Mouse (Mus musculus) hindbrain, embryonic 13.5 days (tissue): ENCODE results near the gene Slco3a1. TPM values are rescaled to one million over a fixed set of nuclear protein-coding genes. Genes with fewer than 3 reads are reported as not detected.

ENCODE experiments used
- ATAC-seq: fragments of 200-750 bp; cut with Nextera tagmentation; 2 replicates; pipeline ENCODE4 v1.8.0; 2017; ENCODE audit warnings: moderate TSS enrichment; ENCODE audit not compliant: low FRiP score
- H3K27ac ChIP-seq: fragments of 300-500 bp; sonication (generic); 2 replicates; pipeline ENCODE4 v1.5.1; 2015; ENCODE audit warnings: inconsistent platforms, mild to moderate bottlenecking, moderate library complexity
- H3K27me3 ChIP-seq: fragments of 300-500 bp; sonication (generic); 2 replicates; pipeline ENCODE4 v1.6.1; 2015; ENCODE audit warnings: mild to moderate bottlenecking, inconsistent platforms
- H3K36me3 ChIP-seq: fragments of 300-500 bp; sonication (generic); 2 replicates; pipeline ENCODE4 v1.6.1; 2015; ENCODE audit warnings: mild to moderate bottlenecking, inconsistent platforms
- H3K4me1 ChIP-seq: fragments of 300-500 bp; sonication (generic); replicated peaks from 2 replicates; pipeline ENCODE4 v1.6.1; 2015; ENCODE audit warnings: inconsistent platforms
- H3K4me2 ChIP-seq: fragments of 300-500 bp; sonication (generic); 2 replicates; pipeline ENCODE4 v1.6.1; 2015; ENCODE audit warnings: inconsistent platforms, mild to moderate bottlenecking, moderate library complexity
- H3K4me3 ChIP-seq: fragments of 300-500 bp; sonication (generic); 2 replicates; pipeline ENCODE4 v1.5.1; 2015; ENCODE audit warnings: mild to moderate bottlenecking, inconsistent platforms
- H3K9ac ChIP-seq: fragments of 300-500 bp; sonication (generic); 2 replicates; pipeline ENCODE4 v1.6.1; 2015; ENCODE audit warnings: mild to moderate bottlenecking, inconsistent platforms
- H3K9me3 ChIP-seq: fragments of 300-500 bp; sonication (generic); 2 replicates; pipeline ENCODE4 v1.6.1; 2016; ENCODE audit warnings: inconsistent platforms
- WGBS: fragments of 180-500 bp; shearing (Covaris S2); methylation state at CpG from one replicate; pipeline ENCODE4 v1.1.7; 2015; 5-methylcytosine and 5-hydroxymethylcytosine counted together
- polyA plus RNA-seq: library from polyadenylated mRNA; unstranded; fragments of >200 nt; fragmentation: Nextera tagmentation; extraction: Ambion mirVana; gene quantifications from 2 replicates; pipeline ENCODE4 v1.2.1, GENCODE M21; 2015

The Slco3a1 gene
- polyA plus RNA-seq, 1 experiment from 2014 or later, result 18.4 TPM

GRCm38 (mm10) chr7:74386257-74386656 lies 168.3 kb downstream of the Slco3a1 start:
- Histone ChIP-seq H3K4me3 (no peak overlapping the region), H3K36me3 (no peaks in the 10 kb centered on the region), H3K27me3 (no peaks in the 10 kb centered on the region), H3K9ac (no peak overlapping the region), H3K4me1 (peaks cover 8% of the 10 kb centered on the region), H3K27ac (no peak overlapping the region), H3K4me2 (no peak overlapping the region), H3K9me3 (no peaks in the 10 kb centered on the region)
- 68% methylated on average over 5 of the region's 5 CpGs for WGBS
- ATAC-seq, result no peak

- Histone ChIP-seq H3K9ac (no peak overlapping the region), H3K27ac (no peak overlapping the region), H3K9me3 (no peaks in the 10 kb centered on the region), H3K4me3 (no peak overlapping the region), H3K36me3 (no peaks in the 10 kb centered on the region), H3K4me2 (no peak overlapping the region), H3K4me1 (peaks cover 8% of the 10 kb centered on the region), H3K27me3 (no peaks in the 10 kb centered on the region)
- 85% methylated on average over 3 of the region's 3 CpGs for WGBS
- no peak for ATAC-seq
These were observed 171.4 kb downstream of the Slco3a1 start for GRCm38 (mm10) chr7:74383040-74383666.

GRCm38 (mm10) chr7:74382286-74382685 lies 172.3 kb downstream of the Slco3a1 start:
- no peaks in the 10 kb centered on the region for H3K9me3 ChIP-seq
- no peak overlapping the region for H3K4me3 ChIP-seq
- no peak overlapping the region for H3K4me2 ChIP-seq
- no peak overlapping the region for H3K9ac ChIP-seq
- 75% methylated on average over 3 of the region's 3 CpGs for WGBS
- no peaks in the 10 kb centered on the region for H3K27me3 ChIP-seq
- ATAC-seq, result no peak
- H3K36me3 ChIP-seq, result no peaks in the 10 kb centered on the region
- peaks cover 8% of the 10 kb centered on the region for H3K4me1 ChIP-seq
- no peak overlapping the region for H3K27ac ChIP-seq

GRCm38 (mm10) chr7:74381881-74382281 lies 172.7 kb downstream of the Slco3a1 start:
- Histone ChIP-seq H3K9ac (no peak overlapping the region), H3K4me2 (no peak overlapping the region), H3K4me1 (peaks cover 10% of the 10 kb centered on the region), H3K27ac (no peak overlapping the region), H3K36me3 (no peaks in the 10 kb centered on the region), H3K4me3 (no peak overlapping the region), H3K9me3 (no peaks in the 10 kb centered on the region), H3K27me3 (no peaks in the 10 kb centered on the region)
- WGBS, result 82% methylated on average over 2 of the region's 2 CpGs
- no peak for ATAC-seq

- no peak for ATAC-seq
- Histone ChIP-seq H3K36me3 (no peaks in the 10 kb centered on the region), H3K4me3 (no peak overlapping the region), H3K27me3 (no peaks in the 10 kb centered on the region), H3K4me1 (peaks cover 8% of the 10 kb centered on the region; the same call in 1 of the 2 replicates), H3K27ac (no peak overlapping the region), H3K4me2 (no peak overlapping the region), H3K9ac (no peak overlapping the region), H3K9me3 (no peaks in the 10 kb centered on the region)
- WGBS, result 88% methylated on average over 2 of the region's 2 CpGs
These were observed 173.5 kb downstream of the Slco3a1 start for GRCm38 (mm10) chr7:74381051-74381450.

DNA sequence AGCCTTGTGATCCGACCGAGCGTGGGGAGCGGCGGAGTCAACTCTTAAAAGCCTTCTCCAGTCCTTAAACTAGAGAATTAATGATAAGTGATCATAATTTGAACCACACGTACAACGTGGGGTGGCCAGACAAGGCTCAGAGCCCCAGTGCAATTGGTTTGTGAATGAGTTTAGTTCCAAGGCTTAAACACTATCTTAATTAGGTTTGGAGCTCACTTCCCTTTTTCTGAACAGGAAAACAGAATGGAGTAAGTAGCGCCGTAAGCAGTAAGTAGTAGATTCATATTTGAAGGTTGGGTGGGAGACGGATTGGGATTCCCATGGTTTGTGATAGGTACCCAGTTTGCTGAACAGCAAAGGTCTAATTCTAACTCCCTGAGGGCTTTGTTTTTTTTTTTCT lies 176.7 kb downstream of the Slco3a1 start:
- Histone ChIP-seq H3K27me3 (no peaks in the 10 kb centered on the region), H3K27ac (no peak overlapping the region), H3K4me3 (no peak overlapping the region), H3K9me3 (no peaks in the 10 kb centered on the region), H3K9ac (no peak overlapping the region), H3K4me2 (no peak overlapping the region), H3K36me3 (no peaks in the 10 kb centered on the region), H3K4me1 (peaks cover 5% of the 10 kb centered on the region; the same call in 1 of the 2 replicates)
- 78% methylated on average over 10 of the region's 10 CpGs for WGBS
- ATAC-seq, result no peak

DNA sequence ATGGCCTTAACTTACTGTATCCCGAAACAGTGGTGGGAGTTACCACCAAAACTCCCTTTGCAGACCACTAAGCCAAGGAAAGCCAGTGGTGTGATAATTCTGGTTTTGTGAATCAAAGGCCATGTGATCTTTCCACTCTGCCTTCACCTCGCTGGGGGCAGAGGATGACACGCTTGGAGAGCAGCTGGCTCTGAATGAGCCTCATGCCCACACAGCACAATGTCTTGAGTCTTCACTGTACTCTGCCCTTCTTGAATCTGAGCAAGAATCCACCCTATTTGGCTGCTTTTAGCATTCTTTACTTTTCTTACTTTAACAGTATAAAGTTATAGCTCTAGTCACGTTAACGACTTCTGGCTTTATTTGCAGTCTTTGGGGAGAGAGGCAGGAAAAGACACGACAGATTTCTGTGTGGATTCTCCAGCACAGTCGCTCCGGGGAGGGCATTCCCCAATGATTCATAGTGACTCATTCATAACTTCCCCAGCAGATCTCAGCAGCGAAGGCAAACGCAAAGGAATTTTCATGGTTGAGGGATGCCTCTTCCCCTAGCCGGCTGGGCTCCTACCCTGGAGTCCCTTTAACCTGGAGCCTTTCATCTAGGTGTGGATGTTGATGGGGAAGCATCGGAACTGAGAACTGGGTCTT lies 178.1 kb downstream of the Slco3a1 start:
- ATAC-seq, result no peak
- Histone ChIP-seq H3K4me1 (peaks cover 10% of the 10 kb centered on the region), H3K27me3 (no peaks in the 10 kb centered on the region)

DNA sequence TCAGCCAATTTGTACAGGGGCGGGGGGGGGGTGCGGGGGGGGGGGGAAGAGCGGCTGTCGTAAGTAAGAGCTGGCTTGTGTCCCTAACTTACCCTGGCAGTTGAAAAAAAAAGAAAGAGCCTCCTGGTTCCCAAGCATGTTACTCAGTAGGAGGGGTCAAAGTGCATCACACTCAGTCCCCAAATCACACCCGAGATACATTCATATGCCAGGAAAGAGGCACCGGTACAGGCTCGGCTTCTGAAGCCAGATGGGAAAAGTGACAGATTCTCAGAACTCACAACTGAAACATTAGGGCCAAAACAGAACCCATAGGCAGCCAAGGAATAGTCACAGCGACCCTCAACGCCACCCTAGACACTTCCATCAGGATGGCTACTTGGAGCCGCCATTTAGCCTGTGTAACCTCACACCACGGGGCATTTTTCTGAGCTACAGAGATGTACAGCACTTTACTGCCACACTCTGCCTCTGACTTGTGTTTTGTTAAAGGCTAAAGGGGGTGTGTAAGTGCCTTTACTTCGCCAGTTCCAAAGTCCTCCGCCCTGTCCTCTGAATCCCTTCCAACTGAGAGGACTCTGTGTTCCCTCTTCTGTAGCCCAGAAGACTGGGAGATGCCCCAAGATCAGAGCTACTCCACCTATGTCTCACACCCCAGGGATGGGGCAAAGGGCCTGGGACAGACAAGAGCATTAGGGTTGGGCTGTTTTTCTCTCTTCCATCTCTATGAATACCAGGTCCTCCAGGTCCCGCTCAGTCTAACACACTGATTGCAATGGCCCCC lies 179.2 kb downstream of the Slco3a1 start:
- no peak for ATAC-seq
- WGBS, result 86% methylated on average over 10 of the region's 14 CpGs
- no peak overlapping the region for H3K4me2 ChIP-seq
- no peak overlapping the region for H3K9ac ChIP-seq
- no peaks in the 10 kb centered on the region for H3K27me3 ChIP-seq
- H3K9me3 ChIP-seq, result no peaks in the 10 kb centered on the region
- no peak overlapping the region for H3K4me3 ChIP-seq
- H3K4me1 ChIP-seq, result peaks cover 10% of the 10 kb centered on the region
- no peaks in the 10 kb centered on the region for H3K36me3 ChIP-seq
- no peak overlapping the region for H3K27ac ChIP-seq

More for the DNA sequence above, 178.1 kb downstream of the Slco3a1 start:
- no peaks in the 10 kb centered on the region for H3K36me3 ChIP-seq
- no peaks in the 10 kb centered on the region for H3K9me3 ChIP-seq
- H3K4me3 ChIP-seq, result no peak overlapping the region
- H3K27ac ChIP-seq, result no peak overlapping the region
- H3K9ac ChIP-seq, result no peak overlapping the region
- no peak overlapping the region for H3K4me2 ChIP-seq
- WGBS, result 73% methylated on average over 12 of the region's 12 CpGs

DNA sequence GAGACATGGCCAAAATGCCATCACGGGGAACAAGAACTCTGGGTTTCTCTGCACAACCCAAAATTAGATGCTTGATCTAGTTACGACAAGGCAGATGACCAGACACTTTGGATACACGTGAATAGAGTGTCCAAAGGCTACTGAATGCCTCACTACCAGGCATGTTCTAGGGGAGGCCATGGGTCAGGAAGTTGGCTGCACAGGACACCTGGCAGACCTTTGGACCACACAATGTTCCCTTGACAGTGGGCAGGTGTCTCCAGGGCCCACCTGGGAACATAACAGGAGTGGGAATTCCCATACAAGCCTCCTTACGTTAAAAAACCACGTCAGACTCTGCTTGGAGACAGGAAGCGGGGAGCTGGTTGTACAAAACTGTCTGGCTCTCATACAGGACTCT lies 181.5 kb downstream of the Slco3a1 start:
- no peak overlapping the region for H3K4me2 ChIP-seq

DNA sequence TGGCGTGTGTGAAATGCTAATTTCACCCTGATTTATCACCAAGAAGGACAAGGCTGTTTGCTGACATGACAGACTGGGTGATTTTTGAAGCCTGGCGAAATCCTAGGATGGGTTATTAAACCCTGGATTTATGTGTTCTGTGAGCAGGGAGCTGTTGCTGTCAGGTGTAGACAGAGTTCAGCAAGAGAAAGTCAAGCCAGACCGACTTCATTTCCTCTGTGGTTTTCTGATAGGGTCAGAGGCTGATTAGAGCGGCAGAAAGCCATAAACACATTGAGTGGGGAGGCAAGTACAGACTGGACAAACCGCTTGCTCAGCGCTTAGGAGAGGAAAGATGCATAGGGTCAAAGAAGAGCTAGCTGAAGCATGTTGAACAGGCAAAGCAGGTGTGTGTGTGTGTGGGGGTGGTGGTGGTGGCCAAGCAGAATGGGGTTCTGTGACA lies 182.4 kb downstream of the Slco3a1 start:
- H3K9me3 ChIP-seq, result no peaks in the 10 kb centered on the region
- H3K36me3 ChIP-seq, result no peaks in the 10 kb centered on the region
- H3K4me2 ChIP-seq, result no peak overlapping the region
- H3K27ac ChIP-seq, result no peak overlapping the region
- peaks cover 21% of the 10 kb centered on the region for H3K4me1 ChIP-seq
- H3K4me3 ChIP-seq, result no peak overlapping the region
- 0 out of 2 replicates have a peak, but pooled peaks cover 2% of the 10 kb centered on the region for H3K27me3 ChIP-seq
- H3K9ac ChIP-seq, result no peak overlapping the region
- WGBS, result 66% methylated on average over 6 of the region's 6 CpGs
- no peak for ATAC-seq

More for the DNA sequence above, 181.5 kb downstream of the Slco3a1 start:
- Histone ChIP-seq H3K9ac (no peak overlapping the region), H3K9me3 (no peaks in the 10 kb centered on the region), H3K27me3 (0 out of 2 replicates have a peak, but pooled peaks cover 2% of the 10 kb centered on the region), H3K4me3 (no peak overlapping the region), H3K27ac (no peak overlapping the region), H3K36me3 (no peaks in the 10 kb centered on the region), H3K4me1 (peaks cover 12% of the 10 kb centered on the region)
- 91% methylated on average over 6 of the region's 6 CpGs for WGBS
- no peak for ATAC-seq

GRCm38 (mm10) chr7:74371656-74372055 lies 182.9 kb downstream of the Slco3a1 start:
- Histone ChIP-seq H3K9ac (no peak overlapping the region; the same call in 1 of the 2 replicates), H3K36me3 (no peaks in the 10 kb centered on the region), H3K27me3 (0 out of 2 replicates have a peak, but pooled peaks cover 2% of the 10 kb centered on the region), H3K4me1 (peaks cover 21% of the 10 kb centered on the region), H3K4me2 (no peak overlapping the region), H3K27ac (no peak overlapping the region), H3K9me3 (no peaks in the 10 kb centered on the region), H3K4me3 (no peak overlapping the region)
- WGBS, result 49% methylated on average over 2 of the region's 2 CpGs
- 0 out of 2 replicates have a peak, but pooled peaks have one; percentile 22 for ATAC-seq

GRCm38 (mm10) chr7:74371208-74371607 lies 183.4 kb downstream of the Slco3a1 start:
- no peak overlapping the region for H3K27ac ChIP-seq
- no peaks in the 10 kb centered on the region for H3K36me3 ChIP-seq
- ATAC-seq, result peak; percentile 61; the same call in 1 of the 2 replicates
- no peak overlapping the region for H3K4me2 ChIP-seq
- no peak overlapping the region for H3K9ac ChIP-seq
- WGBS, result 23% methylated on average over 2 of the region's 2 CpGs
- 0 out of 2 replicates have a peak, but pooled peaks cover 2% of the 10 kb centered on the region for H3K27me3 ChIP-seq
- no peak overlapping the region for H3K4me3 ChIP-seq
- no peaks in the 10 kb centered on the region for H3K9me3 ChIP-seq
- peaks cover 20% of the 10 kb centered on the region for H3K4me1 ChIP-seq
